Mouse (Mus musculus) liver, embryonic 14.5 days (tissue): ENCODE data around the gene Vsnl1.

Experiments used
- CTCF ChIP-seq: IDR thresholded peaks from 2 replicates; pipeline ENCODE4 v1.5.1; 2016; ENCODE audit warnings: antibody characterized with exemption, low read depth, control low read depth
- EP300 ChIP-seq: IDR thresholded peaks from 2 replicates; pipeline ENCODE4 v1.6.1; 2016; ENCODE audit warnings: antibody characterized with exemption, low read depth

DNA sequence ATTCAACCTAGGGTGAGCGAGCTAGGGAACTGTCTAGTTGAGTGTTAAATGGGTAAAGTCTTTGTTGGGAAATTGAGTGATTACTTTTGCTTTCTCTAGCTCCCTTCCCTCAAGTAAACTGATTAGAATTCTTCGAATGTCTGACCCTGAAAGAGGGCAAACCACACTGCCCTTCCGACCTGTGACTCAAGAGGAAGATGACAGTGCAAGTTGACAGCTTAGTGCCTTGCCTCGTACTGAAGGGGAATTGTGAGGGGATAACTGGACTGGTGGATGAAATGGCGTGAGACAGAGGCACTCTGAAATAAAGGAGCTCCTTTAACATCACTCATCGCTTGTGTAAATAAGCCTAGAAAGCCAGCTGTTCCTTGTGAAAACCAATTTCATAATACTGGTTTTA, 118.7 kb downstream of the Vsnl1 start:
- TF ChIP-seq EP300 = no peak
- TF ChIP-seq CTCF = no peak
